14 mouse cellular contexts compared by ENCODE assay signal in genomic region chr4:46176313-46176712, GRCm38 (mm10). TPM values are rescaled to one million over a fixed set of nuclear protein-coding genes. Genes with fewer than 3 reads are reported as not detected.
DNase-seq lines count a peak whose midpoint lies in the region; ATAC-seq and TF ChIP-seq lines count a peak whose summit lies in the region.
"Had no signal": no experiment of that assay in that cellular context is flagged by ENCODE, and none has a peak within 500 bp of the region (broad histone marks: within the 10 kb centered on the region; RNA-seq: fewer than 3 reads in every experiment).

No protein-coding gene starts in this region.

- no peaks in the 10 kb centered on the region for H3K9me3 ChIP-seq in E14TG2a.4 (ENCODE audit: low read length)
- H3K9me3 ChIP-seq: limb, embryonic 10.5 days had no signal

- TF ChIP-seq CTCF in layer of hippocampus, adult 2 months (conservative IDR thresholded peaks at IDR 0.05) = peak; percentile 61
- TF ChIP-seq CTCF in E14TG2a.4 (conservative IDR thresholded peaks at IDR 0.05; ENCODE audit: low read length) = 0 out of 2 replicates have a peak, but pooled peaks have one; percentile 11

- H3K4me3 ChIP-seq in layer of hippocampus, adult 2 months = no peak overlapping the region
- H3K4me3 ChIP-seq in E14TG2a.4 (replicated peaks; ENCODE audit: low read length) = no peak overlapping the region
- H3K4me3 ChIP-seq: limb, embryonic 10.5 days had no signal

- H3K4me1 ChIP-seq in E14TG2a.4 (replicated peaks; ENCODE audit: low read depth, low read length) = peaks cover 13% of the 10 kb centered on the region

- no peaks in the 10 kb centered on the region for H3K27me3 ChIP-seq in E14TG2a.4 (ENCODE audit: insufficient read depth, low read length)

- no peak for ATAC-seq in CD4-positive, CD25-positive, alpha-beta regulatory T cell, adult 4 months
- ATAC-seq in megakaryocyte progenitor cell, adult 5-6 weeks (replicated peaks; ENCODE audit: poor library complexity) = peak; percentile 54; the same call in 1 of the 2 replicates
- ATAC-seq in activated CD4-positive, CD25-positive, alpha-beta regulatory T cell, adult 4 months = no peak
- ATAC-seq: forebrain, embryonic 14.5 days; midbrain, embryonic 16.5 days had no signal

- H3K27ac ChIP-seq in layer of hippocampus, adult 2 months = peak overlapping the region; percentile 63; the same call in 1 of the 2 replicates
- H3K27ac ChIP-seq: limb, embryonic 10.5 days had no signal

- DNase-seq in CD4-positive, CD25-positive, alpha-beta regulatory T cell, adult 2 months (ENCODE audit: low read depth, low spot score) = peak; percentile 24
- no peak for DNase-seq in layer of hippocampus, adult 2 months (ENCODE audit: low spot score in 2 of 2)
- no peak for DNase-seq in layer of hippocampus, postnatal 25 days (ENCODE audit: extremely low spot score in 1 of 2, low spot score in 1 of 2)
- DNase-seq in layer of hippocampus, adult 9-11 months = no peak
- DNase-seq: cerebellum, adult 9-10 months; lung, postnatal 10 days; right cerebral cortex, postnatal 4 days had no signal

- peaks cover 90% of the 10 kb centered on the region for H3K36me3 ChIP-seq in E14TG2a.4 (ENCODE audit: insufficient read depth, low read length)

RNA-seq across cellular contexts. Expression of gene Xpa, which starts 19.8 kb away (rescaled TPM):
- polyA plus RNA-seq in CD4-positive, CD25-positive, alpha-beta regulatory T cell, adult 4 months (2017; shearing (Covaris generic)) = 10 to 100 TPM; 13.3 to 16.8 TPM
- 10 to 100 TPM; 15.5 to 19.0 TPM for total RNA-seq in layer of hippocampus, adult 2 months (2021)
- total RNA-seq in layer of hippocampus, postnatal 25 days (2021) = 10 to 100 TPM; 12.7 to 18.0 TPM
- 32.8 and 48.7 TPM in 2 replicates for total RNA-seq in megakaryocyte progenitor cell, adult 5-6 weeks (2015)
- 30.5 and 32.7 TPM in 2 replicates for total RNA-seq in megakaryocyte progenitor cell, adult 5-6 weeks (2017)
- 10 to 100 TPM; 10.9 to 17.7 TPM for polyA plus RNA-seq in activated CD4-positive, CD25-positive, alpha-beta regulatory T cell, adult 4 months (2017; shearing (Covaris generic))

RNA-seq across cellular contexts. Expression of gene Tstd2, which starts 37.8 kb away (rescaled TPM):
- polyA plus RNA-seq in CD4-positive, CD25-positive, alpha-beta regulatory T cell, adult 4 months (2017; shearing (Covaris generic)) = 10 to 100 TPM; 31.1 to 32.8 TPM
- total RNA-seq in layer of hippocampus, adult 2 months (2021) = 10 to 100 TPM; 15.6 to 18.8 TPM
- total RNA-seq in layer of hippocampus, postnatal 25 days (2021) = 10 to 100 TPM; 19.0 to 22.0 TPM
- 22.1 and 23.8 TPM in 2 replicates for total RNA-seq in megakaryocyte progenitor cell, adult 5-6 weeks (2015)
- 30.9 and 40.3 TPM in 2 replicates for total RNA-seq in megakaryocyte progenitor cell, adult 5-6 weeks (2017)
- 10 to 100 TPM; 26.4 to 26.6 TPM for polyA plus RNA-seq in activated CD4-positive, CD25-positive, alpha-beta regulatory T cell, adult 4 months (2017; shearing (Covaris generic))

RNA-seq across cellular contexts. Expression of gene Ncbp1, which starts 37.9 kb away (rescaled TPM):
- polyA plus RNA-seq in CD4-positive, CD25-positive, alpha-beta regulatory T cell, adult 4 months (2017; shearing (Covaris generic)) = 10 to 100 TPM; 37.0 to 44.2 TPM
- total RNA-seq in layer of hippocampus, adult 2 months (2021) = 10 to 100 TPM; 57.1 to 57.2 TPM
- total RNA-seq in layer of hippocampus, postnatal 25 days (2021) = 10 to 100 TPM; 51.4 to 60.4 TPM
- total RNA-seq in megakaryocyte progenitor cell, adult 5-6 weeks (2015) = 81.5 and 82.3 TPM in 2 replicates
- total RNA-seq in megakaryocyte progenitor cell, adult 5-6 weeks (2017) = 108 and 109 TPM in 2 replicates
- polyA plus RNA-seq in activated CD4-positive, CD25-positive, alpha-beta regulatory T cell, adult 4 months (2017; shearing (Covaris generic)) = 10 to 100 TPM; 38.2 to 44.5 TPM
